Mouse (Mus musculus): ENCODE results near the gene Nmbr.

Gene Nmbr

GRCm38 (mm10) chr10:14705072-14706066 is at the start of gene Nmbr, which contains the start of gene Vta1:
TSS of gene Nmbr (plus strand) at chr10:14705591.
TSS of gene Vta1 (minus strand) at chr10:14705560.
- peak; percentile 97 for DNase-seq (ENCODE audit: low read depth, low spot score)

GRCm38 (mm10) chr10:14660875-14661274 is 44.5 kb upstream of the Nmbr start:
- no peak for DNase-seq (ENCODE audit: low read depth, low spot score)

GRCm38 (mm10) chr10:14666147-14666546 is 39.2 kb upstream of the Nmbr start:
- no peak for DNase-seq (ENCODE audit: low read depth, low spot score)

GRCm38 (mm10) chr10:14685663-14686062 is 19.7 kb upstream of the Nmbr start:
- peak; percentile 55 for DNase-seq (ENCODE audit: low read depth, low spot score)

- DNase-seq (ENCODE audit: low read depth, low spot score): no peak
These were observed 16.5 kb upstream of the Nmbr start for GRCm38 (mm10) chr10:14688785-14689442.

- no peak for DNase-seq (ENCODE audit: low read depth, low spot score)
These were observed 15.0 kb upstream of the Nmbr start for GRCm38 (mm10) chr10:14690349-14690748.

- DNase-seq (ENCODE audit: low read depth, low spot score): no peak
These were observed 2.2 kb upstream of the Nmbr start for GRCm38 (mm10) chr10:14703239-14703638.

- peak; percentile 36 for DNase-seq (ENCODE audit: low read depth, low spot score)
These were observed 1.5 kb upstream of the Nmbr start for GRCm38 (mm10) chr10:14703830-14704420.

- DNase-seq (ENCODE audit: low read depth, low spot score): no peak
These were observed 12.7 kb downstream of the Nmbr start, which contains the start of gene Gje1 for GRCm38 (mm10) chr10:14718114-14718513. TSS of gene Gje1 (minus strand) at chr10:14718214.

- no peak for DNase-seq (ENCODE audit: low read depth, low spot score)
These were observed 20.3 kb downstream of the Nmbr start for GRCm38 (mm10) chr10:14725671-14726070.

- DNase-seq (ENCODE audit: low read depth, low spot score): peak; percentile 42
These were observed 28.9 kb downstream of the Nmbr start for GRCm38 (mm10) chr10:14734285-14734684.

- DNase-seq (ENCODE audit: low read depth, low spot score): peak; percentile 27
These were observed 54.5 kb downstream of the Nmbr start for GRCm38 (mm10) chr10:14759665-14760558.

GRCm38 (mm10) chr10:14760618-14761017 is 55.2 kb downstream of the Nmbr start:
- DNase-seq (ENCODE audit: low read depth, low spot score): no peak

GRCm38 (mm10) chr10:14770227-14770910 is 65.0 kb downstream of the Nmbr start:
- no peak for DNase-seq (ENCODE audit: low read depth, low spot score)

GRCm38 (mm10) chr10:14774499-14774898 is 69.1 kb downstream of the Nmbr start:
- DNase-seq (ENCODE audit: low read depth, low spot score): no peak

GRCm38 (mm10) chr10:14789969-14790368 is 84.6 kb downstream of the Nmbr start:
- DNase-seq (ENCODE audit: low read depth, low spot score): no peak

- DNase-seq (ENCODE audit: low read depth, low spot score): no peak
These were observed 111.6 kb downstream of the Nmbr start for GRCm38 (mm10) chr10:14816970-14817369.

Data from ES-CJ7 (cell line).